Mouse (Mus musculus) ES-Bruce4 (cell line): ENCODE measurements around the gene Lipe. TPM values are rescaled to one million over a fixed set of nuclear protein-coding genes. Genes with fewer than 3 reads are reported as not detected.
A peak's percentile ranks its signal among the peaks of the same experiment; 100 is the strongest.

ENCODE experiments used
- H3K27ac ChIP-seq: 2 replicates; pipeline ENCODE4 v1.5.1; 2012; ENCODE audit warnings: low read length, inconsistent platforms; ENCODE audit not compliant: insufficient read depth
- H3K27me3 ChIP-seq: 2 replicates; pipeline ENCODE4 v1.6.1; 2012; ENCODE audit warnings: mild to moderate bottlenecking, low read length, inconsistent platforms; ENCODE audit not compliant: control insufficient read depth, poor library complexity, insufficient read depth, severe bottlenecking
- H3K36me3 ChIP-seq: 2 replicates; pipeline ENCODE4 v1.6.1; 2012; ENCODE audit warnings: inconsistent platforms, mild to moderate bottlenecking, low read length, moderate library complexity; ENCODE audit not compliant: control insufficient read depth, poor library complexity, insufficient read depth, severe bottlenecking
- H3K4me1 ChIP-seq: one replicate; pipeline ENCODE4 v1.8.1; 2011; ENCODE audit warnings: low read length; ENCODE audit not compliant: control insufficient read depth, insufficient read depth
- H3K4me3 ChIP-seq: 2 replicates; pipeline ENCODE4 v1.5.1; 2011; ENCODE audit warnings: low read depth, mild to moderate bottlenecking, low read length
- H3K9ac ChIP-seq: 2 replicates; pipeline ENCODE4 v1.6.1; 2012; ENCODE audit warnings: low read depth, mild to moderate bottlenecking, inconsistent platforms; ENCODE audit not compliant: poor library complexity, severe bottlenecking
- H3K9me3 ChIP-seq: replicated peaks from 2 replicates; pipeline ENCODE4 v1.6.1; 2012; ENCODE audit warnings: mild to moderate bottlenecking, low read length, inconsistent platforms; ENCODE audit not compliant: control insufficient read depth, poor library complexity, insufficient read depth, severe bottlenecking
- CTCF ChIP-seq: IDR thresholded peaks from one replicate; pipeline ENCODE4 v1.8.1; 2011; ENCODE audit warnings: low read depth, low read length
- EP300 ChIP-seq: IDR thresholded peaks from 2 replicates; pipeline ENCODE4 v1.6.1; 2011; ENCODE audit warnings: low read depth, low read length; ENCODE audit not compliant: insufficient read depth
- POLR2A ChIP-seq: IDR thresholded peaks from one replicate; pipeline ENCODE4 v1.8.1; 2011; ENCODE audit warnings: low read length; ENCODE audit not compliant: insufficient read depth
- polyA plus RNA-seq: library from polyadenylated mRNA; stranded (reverse); fragments of >200 nt; gene quantifications from 2 replicates; pipeline ENCODE4 v1.2.4, GENCODE M21; 2011; ENCODE audit warnings: low read depth; ENCODE audit not compliant: missing spikeins, insufficient read depth, insufficient read length

Lipe gene
- polyA plus RNA-seq, 1 experiment, result 18.0 TPM

- H3K9me3 ChIP-seq, result no peaks in the 10 kb centered on the region
- TF ChIP-seq EP300 (no peak), POLR2A (no peak), CTCF (peak; percentile 5)
- no peaks in the 10 kb centered on the region for H3K4me1 ChIP-seq
- H3K27ac ChIP-seq, result no peak overlapping the region; the same call in 1 of the 2 replicates
- H3K27me3 ChIP-seq, result no peaks in the 10 kb centered on the region
- no peaks in the 10 kb centered on the region for H3K36me3 ChIP-seq
- peak overlapping the region; percentile 57 for H3K4me3 ChIP-seq
- H3K9ac ChIP-seq, result peak overlapping the region; percentile 20; the same call in 1 of the 2 replicates
Observed at GRCm38 (mm10) chr7:25377100-25377700, 21.3 kb downstream of the Lipe start.

GRCm38 (mm10) chr7:25376556-25376955 lies 22.0 kb downstream of the Lipe start:
- H3K27me3 ChIP-seq, result no peaks in the 10 kb centered on the region
- H3K27ac ChIP-seq, result no peak overlapping the region; the same call in 1 of the 2 replicates
- no peaks in the 10 kb centered on the region for H3K9me3 ChIP-seq
- peak overlapping the region; percentile 20; the same call in 1 of the 2 replicates for H3K9ac ChIP-seq
- no peaks in the 10 kb centered on the region for H3K4me1 ChIP-seq
- peak overlapping the region; percentile 57 for H3K4me3 ChIP-seq
- H3K36me3 ChIP-seq, result no peaks in the 10 kb centered on the region
- TF ChIP-seq POLR2A, result no peak
- no peak for TF ChIP-seq CTCF
- no peak for TF ChIP-seq EP300

GRCm38 (mm10) chr7:25372441-25372840 lies 26.1 kb downstream of the Lipe start:
- H3K27ac ChIP-seq, result no peak overlapping the region
- H3K36me3 ChIP-seq, result no peaks in the 10 kb centered on the region
- H3K9ac ChIP-seq, result no peak overlapping the region
- H3K4me1 ChIP-seq, result no peaks in the 10 kb centered on the region
- no peak overlapping the region for H3K4me3 ChIP-seq
- H3K9me3 ChIP-seq, result no peaks in the 10 kb centered on the region
- TF ChIP-seq POLR2A, result no peak
- TF ChIP-seq EP300, result no peak
- TF ChIP-seq CTCF, result no peak
- no peaks in the 10 kb centered on the region; the same call in 1 of the 2 replicates for H3K27me3 ChIP-seq

GRCm38 (mm10) chr7:25369058-25369749 lies 29.3 kb downstream of the Lipe start, which contains the start of gene Cnfn:
TSS of gene Cnfn (minus strand) at chr7:25369724.
- no peak within 1 kb of the TSS for H3K27ac ChIP-seq
- H3K9ac ChIP-seq, result no peak within 1 kb of the TSS
- H3K4me3 ChIP-seq, result no peak within 1 kb of the TSS
- no peak for TF ChIP-seq EP300
- no peak for TF ChIP-seq CTCF
- TF ChIP-seq POLR2A, result no peak
- H3K9me3 ChIP-seq, result no peaks in the 10 kb centered on the region
- H3K27me3 ChIP-seq, result no peaks in the 10 kb centered on the region; the same call in 1 of the 2 replicates
- no peaks in the 10 kb centered on the region for H3K36me3 ChIP-seq
- H3K4me1 ChIP-seq, result no peaks in the 10 kb centered on the region

- Histone ChIP-seq H3K27ac (no peak overlapping the region), H3K9me3 (no peaks in the 10 kb centered on the region), H3K4me1 (no peaks in the 10 kb centered on the region), H3K36me3 (no peaks in the 10 kb centered on the region), H3K27me3 (no peaks in the 10 kb centered on the region; the same call in 1 of the 2 replicates), H3K9ac (0 out of 2 replicates have a peak overlapping the region, but pooled peaks have one; percentile 7), H3K4me3 (peak overlapping the region; percentile 81)
- TF ChIP-seq POLR2A, result no peak
- TF ChIP-seq CTCF, result no peak
- no peak for TF ChIP-seq EP300
Observed at GRCm38 (mm10) chr7:25368333-25368732, 30.2 kb downstream of the Lipe start.
